Mouse (Mus musculus) myocyte (in vitro differentiated cells): Measurements from ENCODE around the gene Ehbp1.

ENCODE experiments used
- MAX ChIP-seq: IDR thresholded peaks from one replicate; pipeline ENCODE4 v1.6.1; 2011; ENCODE audit warnings: low read depth, mild to moderate bottlenecking, control low read depth
- POLR2A ChIP-seq: IDR thresholded peaks from one replicate; pipeline ENCODE4 v1.6.1; 2011; ENCODE audit warnings: low read depth, mild to moderate bottlenecking, control low read depth, moderate library complexity; ENCODE audit not compliant: insufficient read length
- POLR2AphosphoS2 ChIP-seq: IDR thresholded peaks from one replicate; pipeline ENCODE4 v1.6.1; 2011; ENCODE audit warnings: low read depth, control low read depth; ENCODE audit not compliant: insufficient read length
- SRF ChIP-seq: IDR thresholded peaks from one replicate; pipeline ENCODE4 v1.6.1; 2011; ENCODE audit warnings: low read depth; ENCODE audit not compliant: control insufficient read depth, insufficient read length
- TCF12 ChIP-seq: IDR thresholded peaks from one replicate; pipeline ENCODE4 v1.6.1; 2011; ENCODE audit warnings: mild to moderate bottlenecking, control low read depth; ENCODE audit not compliant: poor library complexity, insufficient read depth, severe bottlenecking
- TCF3 ChIP-seq: IDR thresholded peaks from one replicate; pipeline ENCODE4 v1.6.1; 2011; ENCODE audit warnings: low read depth, control low read depth; ENCODE audit not compliant: insufficient read length
- USF1 ChIP-seq: IDR thresholded peaks from one replicate; pipeline ENCODE4 v1.6.1; 2011; ENCODE audit warnings: low read depth, mild to moderate bottlenecking, control low read depth, moderate library complexity

GRCm38 (mm10) chr11:21996661-21997560 is 345.2 kb downstream of the Ehbp1 start:
- TF ChIP-seq TCF12, result no peak
- no peak for TF ChIP-seq POLR2A
- no peak for TF ChIP-seq MAX
- TF ChIP-seq TCF3, result no peak
- no peak for TF ChIP-seq USF1
- TF ChIP-seq SRF, result no peak
- TF ChIP-seq POLR2AphosphoS2, result no peak
